Comparison of ENCODE assay signal across 19 mouse cellular contexts in genomic region chr4:94515366-94515765, GRCm38 (mm10). TPM values are rescaled to one million over a fixed set of nuclear protein-coding genes. Genes with fewer than 3 reads are reported as not detected.
"Had no signal": no experiment of that assay in that cellular context is flagged by ENCODE, and none has a peak within 500 bp of the region (broad histone marks: within the 10 kb centered on the region; RNA-seq: fewer than 3 reads in every experiment).

No protein-coding gene starts in this region.

- DNase-seq: kidney, adult 11 months; kidney, adult 8-10 months; kidney, postnatal 10 days; layer of hippocampus, adult 9-11 months; liver; liver, postnatal 0 days; lung, postnatal 14 days; lung, postnatal 4 days; right cerebral cortex, postnatal 25 days; thymus, postnatal 25 days had no signal

- ATAC-seq: intestine, embryonic 15.5 days; liver, postnatal 0 days; midbrain, embryonic 13.5 days; midbrain, embryonic 16.5 days had no signal

RNA-seq across cellular contexts. Expression of gene Gm10306, which starts 41.0 kb away (rescaled TPM):
- total RNA-seq: layer of hippocampus, adult 2 months; layer of hippocampus, postnatal 25 days; left cerebral cortex, adult 18-20 months; left cerebral cortex, postnatal 25 days; monocyte, adult 5-6 weeks; neutrophil, adult 5-6 weeks had no signal
